Mouse (Mus musculus) stomach, postnatal 0 days (tissue): ENCODE results near the gene Clec4f.

ENCODE experiments used
- CTCF ChIP-seq: IDR thresholded peaks from 2 replicates; pipeline ENCODE4 v1.5.1; 2016; ENCODE audit warnings: antibody characterized with exemption, low read depth, mild to moderate bottlenecking, moderate library complexity
- EP300 ChIP-seq: optimal IDR thresholded peaks from 2 replicates; pipeline ENCODE3; 2016; ENCODE audit warnings: antibody characterized with exemption

DNA sequence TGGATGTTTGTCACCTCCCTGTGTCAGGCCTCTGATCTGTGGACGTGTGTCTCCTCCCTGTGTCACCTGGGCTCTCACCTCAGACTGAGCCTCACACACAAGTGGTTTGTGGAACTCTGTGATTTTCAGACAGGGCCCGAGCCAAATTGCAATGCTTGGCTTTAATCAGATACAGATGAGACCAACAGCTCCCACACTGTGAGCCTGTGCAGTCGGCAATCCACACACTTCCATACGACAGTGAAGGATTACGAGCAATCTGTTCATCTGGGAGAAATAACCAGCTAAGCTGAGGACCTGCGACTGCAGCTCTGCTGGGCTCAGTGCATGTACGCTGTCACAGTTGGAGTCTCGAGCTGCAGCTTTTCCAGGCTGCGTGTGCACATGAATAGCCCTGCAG, 36.0 kb downstream of the Clec4f start:
- no peak for TF ChIP-seq CTCF
- TF ChIP-seq EP300, result no peak
